Mouse (Mus musculus) megakaryocyte progenitor cell, adult 5-6 weeks (primary cell): ENCODE data around the gene Ttc12. TPM values are rescaled to one million over a fixed set of nuclear protein-coding genes. Genes with fewer than 3 reads are reported as not detected.

Source experiments
- ATAC-seq: replicated peaks from 2 replicates; pipeline ENCODE4 v1.8.0; 2016; ENCODE audit warnings: mild to moderate bottlenecking, moderate TSS enrichment, inconsistent platforms; ENCODE audit not compliant: poor library complexity
- total RNA-seq, 2 experiments: library from RNA; stranded (forward) in 1 of 2; stranded (reverse) in 1 of 2; fragments of 157-497, 149-512 nt in 1 of 2; fragments of 200-1000 nt in 1 of 2; gene quantifications; 2 replicates each; pipeline versions ENCODE4 v1.2.3 to v1.2.4; 2015 to 2017

Ttc12 gene
- total RNA-seq, 2 experiments from 2014 or later = 1.3 to 3.2 TPM

- peak; percentile 93 for ATAC-seq
These were observed 8.1 kb upstream of the Ttc12 start for GRCm38 (mm10) chr9:49493979-49494649.

DNA sequence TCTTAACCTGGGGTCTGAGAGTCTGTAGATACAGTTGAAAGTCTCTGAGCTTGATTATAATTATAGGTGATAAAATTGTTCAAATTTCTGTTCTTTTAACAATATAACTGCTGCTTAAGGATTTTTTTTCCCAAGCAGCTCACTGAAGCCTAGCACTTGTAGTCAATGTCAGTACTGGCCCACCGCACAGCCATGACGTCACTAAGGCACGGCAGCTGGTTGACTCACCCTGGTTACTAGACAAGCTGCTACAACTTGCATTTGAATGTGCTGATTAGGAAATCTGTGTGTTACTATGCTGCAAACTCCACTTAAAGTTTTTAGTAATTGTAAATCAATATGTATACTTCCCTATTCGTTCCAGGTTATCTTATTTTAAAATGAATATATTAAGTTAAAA, 4.6 kb upstream of the Ttc12 start:
- no peak for ATAC-seq

GRCm38 (mm10) chr9:49488912-49489895, 3.2 kb upstream of the Ttc12 start:
- peak; percentile 82 for ATAC-seq

- ATAC-seq = no peak
These were observed 2.2 kb upstream of the Ttc12 start for GRCm38 (mm10) chr9:49488258-49488657.

DNA sequence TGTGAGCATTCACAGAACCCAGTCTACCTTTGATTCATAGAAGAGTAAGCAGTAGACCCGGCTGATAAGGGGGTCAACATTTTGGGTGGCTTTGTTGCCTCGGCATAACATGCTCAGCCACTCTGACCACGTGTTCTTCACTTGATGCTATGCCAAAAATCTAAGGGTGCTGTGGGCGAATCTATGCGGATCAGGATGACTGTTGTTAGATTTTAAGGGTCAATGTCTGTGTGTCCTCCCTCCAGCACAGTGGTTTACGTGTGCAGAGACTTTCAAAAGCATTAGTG, 1.6 kb upstream of the Ttc12 start:
- ATAC-seq = no peak

GRCm38 (mm10) chr9:49486805-49487656, 1.0 kb upstream of the Ttc12 start:
- no peak for ATAC-seq

DNA sequence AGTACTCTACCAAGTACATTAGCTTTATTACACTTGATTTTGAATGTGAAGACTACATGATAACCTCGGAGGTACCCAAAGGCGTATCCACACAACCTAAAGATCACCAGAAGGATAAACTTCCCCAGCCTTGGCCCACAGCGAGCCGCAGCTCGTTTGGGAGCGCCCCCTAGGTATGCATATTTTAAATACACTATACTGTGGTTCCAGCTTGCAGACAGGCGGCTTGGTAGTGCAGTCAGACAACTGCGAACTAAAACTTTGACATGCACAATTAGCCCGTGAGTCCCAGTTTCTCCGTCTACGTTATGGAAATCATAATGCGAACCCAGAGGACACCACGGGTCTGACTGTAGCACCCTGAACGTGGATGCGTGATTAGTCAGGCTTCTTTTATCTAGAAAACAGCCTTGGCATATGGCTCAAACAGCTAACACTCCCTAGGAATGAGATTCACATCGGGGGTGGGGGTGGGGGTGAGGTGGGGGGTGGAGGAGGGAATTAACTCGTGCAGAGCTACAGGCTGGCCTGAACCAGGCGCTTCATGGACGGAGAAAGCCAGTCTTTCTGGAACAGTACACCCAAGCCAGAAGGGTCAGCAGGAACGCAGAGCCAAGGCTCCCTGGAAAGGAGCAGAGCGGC, 654 bp downstream of the Ttc12 start:
- peak; percentile 38 for ATAC-seq

DNA sequence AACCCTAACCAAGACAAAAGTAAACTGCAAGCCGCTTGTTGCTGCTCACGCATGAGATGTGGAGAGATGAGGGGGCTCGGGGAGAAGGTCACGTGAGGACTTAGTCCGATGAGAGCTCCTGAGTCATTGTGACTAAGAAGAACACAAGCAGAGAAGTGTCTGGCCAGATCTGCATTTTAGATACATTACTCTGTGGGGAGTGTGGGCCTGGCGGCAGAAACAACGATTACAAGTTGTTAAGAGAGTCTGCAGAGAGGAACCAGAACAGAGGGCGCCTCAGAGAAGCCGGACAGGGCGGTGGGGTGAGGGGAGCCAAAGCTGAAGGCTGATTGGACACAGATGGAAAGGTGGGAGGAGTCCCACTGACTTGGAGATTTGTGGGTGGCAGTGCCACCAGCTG, 2.7 kb downstream of the Ttc12 start:
- ATAC-seq = peak; percentile 60

GRCm38 (mm10) chr9:49472126-49472525, 13.9 kb downstream of the Ttc12 start:
- ATAC-seq = no peak

DNA sequence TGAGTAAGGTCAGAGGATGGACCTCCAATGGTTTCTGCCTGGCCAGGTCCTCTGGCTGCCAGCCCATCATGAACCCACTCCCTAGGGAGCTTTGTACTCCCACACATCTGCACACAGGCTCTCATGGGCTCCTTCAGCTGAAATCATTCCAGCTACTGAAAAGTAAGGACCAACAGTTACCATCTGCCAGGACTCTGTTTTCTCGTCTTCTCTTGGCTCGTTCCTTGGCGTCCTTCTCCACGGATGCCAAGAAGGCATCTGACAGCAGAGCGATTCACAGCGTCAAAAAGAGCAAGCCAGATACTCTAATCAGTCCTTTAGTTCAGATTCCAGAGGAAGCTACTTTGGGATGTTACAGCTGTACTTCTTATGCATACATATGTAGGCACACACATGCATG, 15.1 kb downstream of the Ttc12 start:
- no peak for ATAC-seq

- no peak for ATAC-seq
These were observed 16.0 kb downstream of the Ttc12 start for GRCm38 (mm10) chr9:49470006-49470405.

DNA sequence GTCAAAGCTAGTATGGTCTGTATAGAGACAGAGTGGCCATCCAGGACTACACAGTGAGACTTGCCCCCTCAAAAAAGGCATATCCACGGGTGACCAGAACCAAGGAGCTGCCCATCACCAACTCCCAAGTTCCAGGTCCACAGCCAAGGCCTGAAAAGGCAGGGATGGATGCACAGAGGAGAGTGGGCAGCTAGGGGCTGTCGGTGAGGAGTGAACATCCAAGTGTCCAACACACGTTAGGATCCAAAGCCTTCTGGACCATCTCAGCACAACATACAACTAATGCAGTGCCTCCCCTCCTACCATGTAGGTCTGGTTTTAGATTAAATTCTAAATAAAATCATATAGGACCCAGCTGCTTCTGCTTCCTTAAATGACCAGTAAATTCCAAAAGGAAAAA, 29.9 kb downstream of the Ttc12 start:
- no peak for ATAC-seq

DNA sequence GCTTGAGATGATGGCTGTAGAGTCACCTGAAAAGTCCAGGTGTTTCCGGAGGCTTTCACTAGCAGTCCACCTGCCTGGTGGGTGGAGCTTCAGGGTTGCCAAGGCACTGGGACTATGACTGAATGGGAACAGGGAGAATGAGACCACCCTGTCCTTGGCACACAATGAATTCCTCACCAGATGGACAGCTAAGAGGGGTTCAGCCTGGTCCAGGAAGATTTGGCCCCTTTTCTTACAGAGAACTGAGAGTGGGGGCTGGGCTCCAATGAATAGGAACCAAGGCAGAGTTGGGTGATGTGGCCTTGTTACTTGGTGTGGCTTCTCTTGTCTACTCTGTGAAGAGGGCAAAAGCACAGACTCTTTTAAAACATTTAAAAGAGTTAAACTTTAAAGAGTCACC, 33.6 kb downstream of the Ttc12 start:
- no peak for ATAC-seq

DNA sequence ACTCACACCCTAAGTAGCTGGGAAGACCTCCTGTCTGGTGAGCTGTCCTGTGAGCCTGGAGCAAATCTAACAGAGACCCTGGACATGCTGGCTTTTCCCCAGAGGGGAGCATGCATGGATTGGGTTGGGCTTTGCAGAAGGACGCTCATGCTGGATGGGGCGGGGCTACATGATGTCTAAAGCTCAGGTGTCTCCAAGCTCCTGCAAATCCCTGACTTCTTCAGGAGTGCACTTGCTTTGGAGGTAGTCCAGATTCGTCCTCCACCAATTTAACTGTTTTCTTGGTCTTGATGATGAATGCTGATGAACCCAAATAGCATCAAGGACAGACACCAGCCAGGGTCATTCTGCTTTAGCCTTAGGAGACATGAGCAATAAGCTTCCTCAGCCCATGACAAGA, 35.5 kb downstream of the Ttc12 start:
- no peak for ATAC-seq

DNA sequence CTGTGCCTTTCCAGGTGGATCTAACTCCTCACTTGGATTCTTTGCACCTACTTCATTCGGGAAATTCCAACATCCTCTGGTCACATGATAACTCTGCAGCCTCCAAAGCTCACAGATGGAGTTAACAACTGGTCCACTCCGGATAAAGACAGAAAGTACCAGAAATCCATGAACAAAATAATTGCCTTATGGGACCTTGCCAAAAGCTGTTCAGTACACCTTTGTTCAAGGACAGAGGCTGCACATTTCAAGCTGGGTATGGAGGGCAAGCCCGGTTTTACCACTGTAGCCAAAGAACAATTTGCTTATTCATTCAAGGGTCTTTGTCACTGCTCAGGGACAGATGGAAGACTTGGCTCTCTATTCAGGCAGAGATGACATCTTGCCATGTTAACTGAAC, 43.4 kb downstream of the Ttc12 start:
- no peak for ATAC-seq

- no peak for ATAC-seq
These were observed 58.5 kb downstream of the Ttc12 start for GRCm38 (mm10) chr9:49427478-49427877.

DNA sequence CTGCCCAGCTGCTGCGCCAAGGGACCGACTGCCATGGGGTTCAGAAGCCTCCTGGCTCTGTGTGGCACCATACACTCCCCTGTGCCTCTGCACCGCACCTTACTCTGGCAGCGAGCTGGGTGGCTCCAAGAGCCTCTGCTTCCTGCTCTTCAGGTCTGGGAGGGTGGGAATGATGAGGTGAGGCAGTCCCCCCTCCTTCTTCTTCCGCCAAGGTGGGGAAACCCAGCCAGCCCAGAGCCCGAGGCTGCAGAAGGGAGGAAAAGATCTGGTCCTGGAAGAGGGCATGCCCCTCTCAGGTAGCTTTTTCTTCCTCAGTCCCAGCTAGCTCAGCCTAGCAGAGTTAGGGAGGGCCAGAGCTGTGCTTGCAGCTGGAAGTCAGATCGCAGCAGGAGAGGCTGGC, 59.1 kb downstream of the Ttc12 start, which contains the start of gene Ankk1:
Gene Ankk1 (minus strand): TSS at position 101 of the 400 bp plus-strand sequence.
- ATAC-seq = no peak

GRCm38 (mm10) chr9:49425585-49425984, 60.4 kb downstream of the Ttc12 start:
- ATAC-seq = no peak

DNA sequence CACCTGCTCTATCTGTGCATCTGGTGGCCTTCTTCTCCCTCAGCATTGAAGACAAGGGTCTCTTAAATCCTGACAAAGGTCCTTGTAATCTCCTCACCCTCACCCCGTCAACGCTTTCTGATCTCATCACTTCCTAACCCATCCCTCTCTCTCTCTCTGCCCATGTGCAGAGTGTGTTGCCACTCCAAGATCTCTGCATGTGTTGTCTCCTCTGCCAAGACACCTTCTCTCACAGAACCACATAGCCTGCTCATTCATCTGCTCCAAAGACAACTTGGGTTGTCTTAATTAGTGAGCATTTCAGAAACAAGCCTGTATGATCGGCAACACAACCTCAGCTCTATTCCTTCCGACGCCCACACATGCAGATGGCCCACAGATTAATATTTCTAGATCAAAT, 62.2 kb downstream of the Ttc12 start:
- ATAC-seq = no peak

DNA sequence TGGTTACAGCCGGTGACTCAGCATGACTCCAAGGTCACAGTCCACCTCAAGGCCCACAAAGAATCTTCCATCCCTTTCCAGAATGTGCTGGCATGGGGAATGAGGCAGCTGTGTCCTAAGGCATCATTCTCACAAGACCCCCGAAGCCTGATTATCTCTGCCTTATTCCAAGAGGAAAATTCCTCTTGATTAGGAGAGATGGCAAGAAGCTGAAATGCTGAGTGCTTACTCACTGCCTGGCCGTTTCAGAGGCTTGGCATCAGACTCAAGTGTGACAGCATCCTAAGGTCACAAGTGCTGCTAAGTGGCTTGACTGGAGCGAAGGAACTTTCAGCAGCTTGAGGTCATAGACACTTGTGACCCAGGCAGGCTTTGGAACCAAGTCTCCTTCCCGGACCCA, 75.4 kb downstream of the Ttc12 start:
- ATAC-seq = no peak

DNA sequence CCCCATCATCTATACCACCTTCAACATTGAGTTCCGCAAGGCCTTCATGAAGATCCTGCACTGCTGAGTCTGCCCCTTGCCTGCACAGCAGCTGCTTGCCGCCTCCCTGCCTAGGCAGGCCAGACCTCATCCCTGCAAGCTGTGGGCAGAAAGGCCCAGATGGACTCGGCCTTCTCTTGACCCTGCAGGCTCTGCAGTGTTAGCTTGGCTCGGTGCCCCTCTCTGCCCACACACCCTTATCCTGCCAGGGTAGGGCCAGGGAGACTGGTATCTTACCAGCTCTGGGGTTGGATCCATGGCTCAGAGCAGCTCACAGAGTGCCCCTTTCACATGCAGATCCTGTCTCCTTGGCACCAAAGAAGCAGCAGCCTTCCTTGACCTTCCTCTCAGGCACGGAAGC, 79.0 kb downstream of the Ttc12 start:
- no peak for ATAC-seq
